Mouse (Mus musculus): ENCODE measurements at regions not wholly inside any gene's neighbourhood (a gene's known extent, or its start where the extent isn't known, plus 50 kb on each side); places are given as distances from the start of the nearest gene placed in this dataset.

- no peak for TF ChIP-seq POLR2A (IDR thresholded peaks at IDR 0.05; ENCODE audit: low read depth, low read length)
- TF ChIP-seq CTCF (IDR thresholded peaks at IDR 0.05; ENCODE audit: extremely low read depth, insufficient read length, insufficient replicate concordance, low read depth, low read length), result no peak
Observed at GRCm38 (mm10) chr3:136556488-136556887, 113.4 kb upstream of the Ppp3ca start.
